Mouse (Mus musculus) spleen, adult 2 months (tissue): ENCODE data around the gene Bahcc1.

ENCODE experiments used
- CTCF ChIP-seq: fragments of 200-500 bp; IDR thresholded peaks from 2 replicates; pipeline ENCODE4 v1.5.1; 2011; ENCODE audit warnings: mild to moderate bottlenecking, inconsistent platforms; ENCODE audit not compliant: insufficient read depth, insufficient read length, insufficient replicate concordance; ENCODE audit errors: extremely low read depth
- POLR2A ChIP-seq: fragments of 200-500 bp; IDR thresholded peaks from 2 replicates; pipeline ENCODE4 v1.6.1; 2011; ENCODE audit warnings: low read depth, low read length, inconsistent platforms

DNA sequence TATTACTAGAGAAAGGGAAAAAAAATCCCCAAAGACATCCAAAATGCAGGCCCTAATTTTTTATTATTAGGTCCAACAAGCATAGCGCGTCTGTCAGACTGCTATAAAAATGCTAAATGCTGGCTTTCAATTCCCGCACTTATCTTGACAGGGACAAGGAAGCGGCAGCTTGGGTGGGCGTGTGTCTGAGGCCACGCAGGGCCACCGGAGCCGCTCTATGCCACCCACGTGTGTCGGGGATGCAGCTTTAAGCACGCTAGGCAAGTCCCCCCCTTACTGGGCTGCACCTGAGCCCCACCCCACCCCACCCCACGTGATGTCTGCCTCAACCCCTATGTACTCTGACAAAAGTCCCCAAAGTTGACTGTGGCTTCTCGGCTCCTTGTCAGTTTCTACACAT lies 33.9 kb upstream of the Bahcc1 start:
- no peak for TF ChIP-seq CTCF
- no peak for TF ChIP-seq POLR2A
